Mouse (Mus musculus): ENCODE data around the gene Arf4. TPM values are rescaled to one million over a fixed set of nuclear protein-coding genes. Genes with fewer than 3 reads are reported as not detected.

The Arf4 gene
- total RNA-seq (2015; ENCODE audit: low replicate concordance) (95.1 and 143 TPM in 2 replicates), total RNA-seq (2017; ENCODE audit: low replicate concordance) (17.3 and 44.2 TPM in 2 replicates)

DNA sequence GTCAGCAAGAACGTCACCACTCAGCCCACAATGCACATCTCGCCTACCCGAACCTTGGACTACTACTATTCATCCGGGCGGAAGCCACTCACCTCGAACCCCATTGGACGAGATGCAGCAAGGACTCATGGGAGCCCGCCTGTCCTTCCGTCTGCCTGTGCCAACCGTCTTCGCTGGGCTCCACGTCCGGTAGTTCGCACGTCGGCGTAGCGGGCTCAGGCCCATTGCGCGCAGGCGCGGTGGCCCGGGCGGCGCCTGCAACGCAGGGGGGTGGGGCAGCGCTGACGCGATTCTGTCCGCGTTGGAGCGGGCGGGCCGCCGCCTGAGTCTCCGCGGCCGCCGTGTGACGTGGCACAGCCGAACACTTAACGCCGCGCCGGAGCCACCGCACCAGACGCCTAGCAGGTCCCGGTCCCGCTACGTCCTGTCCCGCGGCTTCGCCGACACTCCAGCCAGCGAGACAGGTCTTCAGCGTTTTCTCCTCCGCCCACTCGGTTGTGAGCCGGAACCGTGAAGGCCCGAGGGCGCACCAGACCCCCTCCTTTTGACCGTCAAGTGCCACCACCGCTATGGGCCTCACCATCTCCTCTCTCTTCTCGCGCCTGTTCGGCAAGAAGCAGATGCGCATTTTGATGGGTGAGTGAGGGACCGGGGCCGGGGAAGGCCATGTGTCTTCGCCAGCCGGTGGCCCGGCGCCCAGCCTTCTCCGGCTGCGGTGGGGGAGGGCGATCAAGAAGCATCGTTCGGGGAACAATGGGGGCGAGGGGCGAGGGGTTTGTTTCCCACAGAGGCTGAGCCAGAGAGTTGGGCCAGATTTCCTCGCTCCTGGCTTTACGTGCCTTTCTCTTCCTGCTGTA is at the start of gene Arf4:
Gene Arf4, plus strand, starts transcription at position 224 of the 857 bp plus-strand sequence.
- peak; percentile 94 for ATAC-seq (replicated peaks; ENCODE audit: low FRiP score, poor library complexity, severe bottlenecking)

DNA sequence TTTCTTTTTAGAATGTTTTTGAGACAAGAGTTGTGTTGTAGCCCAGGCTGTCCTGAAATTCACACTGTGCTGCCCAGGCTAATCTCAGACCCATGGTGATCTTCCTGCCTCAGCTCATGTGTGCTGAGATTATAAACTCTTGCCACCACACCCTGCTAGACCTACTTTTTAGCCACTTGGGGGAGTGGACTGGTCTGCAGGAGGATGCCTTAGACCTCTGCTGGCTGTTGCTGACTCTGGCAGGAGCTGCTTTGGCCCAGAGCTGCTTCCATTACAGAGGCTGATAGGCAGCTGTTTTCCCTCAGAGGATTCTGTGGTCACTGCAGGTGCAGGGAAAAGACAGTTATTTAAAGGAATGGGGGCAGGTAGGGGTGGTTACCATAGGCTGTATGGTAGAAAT is 46.5 kb upstream of the Arf4 start:
- ATAC-seq (replicated peaks; ENCODE audit: low FRiP score, poor library complexity, severe bottlenecking), result 0 out of 2 replicates have a peak, but pooled peaks have one; percentile 53

DNA sequence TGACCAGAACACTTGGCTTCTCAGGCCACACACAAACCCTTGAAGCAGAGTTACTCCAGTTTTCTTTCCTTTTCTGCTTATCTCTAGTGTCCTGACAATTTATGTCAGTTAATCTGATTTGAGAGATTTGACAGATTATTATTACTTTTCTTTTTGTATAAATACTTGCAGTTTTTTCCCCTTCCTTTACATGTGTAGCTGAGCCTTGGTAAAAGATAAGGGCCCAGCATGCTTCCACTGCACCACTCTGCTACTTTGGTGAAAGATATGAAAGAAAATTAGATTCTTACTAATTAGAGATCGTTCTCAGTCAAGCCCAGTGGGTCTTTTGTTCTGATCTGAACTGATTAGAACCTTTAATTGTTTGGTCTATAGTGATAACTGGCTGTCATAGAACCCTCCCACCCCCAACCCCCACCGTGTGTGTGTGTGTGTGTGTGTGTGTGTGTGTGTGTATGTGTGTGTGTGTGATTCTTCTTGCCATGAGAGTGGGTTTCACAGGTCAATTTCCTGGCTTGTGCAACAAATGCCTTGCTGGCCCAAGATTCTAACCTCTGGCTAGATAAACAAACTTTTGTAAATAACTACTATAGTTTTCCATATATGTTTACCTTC is 44.5 kb upstream of the Arf4 start:
- ATAC-seq (replicated peaks; ENCODE audit: low FRiP score, poor library complexity, severe bottlenecking), result no peak; the same call in 1 of the 2 replicates

DNA sequence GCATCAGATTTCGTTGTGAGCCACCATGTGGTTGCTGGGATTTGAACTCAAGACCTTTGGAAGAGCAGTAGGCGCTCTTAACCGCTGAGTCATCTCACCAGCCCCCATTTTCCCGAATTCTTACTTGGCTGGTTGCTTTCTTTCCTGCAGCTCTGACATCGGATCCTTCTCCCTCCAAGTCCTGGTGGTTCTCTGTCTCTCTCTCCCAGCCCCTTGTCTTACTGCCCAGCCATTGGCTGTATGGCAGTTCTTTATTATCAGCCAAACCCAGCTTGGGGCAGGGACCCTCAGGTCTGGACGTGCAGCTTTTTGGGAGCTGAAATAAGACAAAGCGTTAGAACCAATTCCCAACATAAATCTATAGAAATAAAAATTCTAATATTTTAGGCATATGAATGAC is 42.7 kb upstream of the Arf4 start:
- 0 out of 2 replicates have a peak, but pooled peaks have one; percentile 15 for ATAC-seq (replicated peaks; ENCODE audit: low FRiP score, poor library complexity, severe bottlenecking)

DNA sequence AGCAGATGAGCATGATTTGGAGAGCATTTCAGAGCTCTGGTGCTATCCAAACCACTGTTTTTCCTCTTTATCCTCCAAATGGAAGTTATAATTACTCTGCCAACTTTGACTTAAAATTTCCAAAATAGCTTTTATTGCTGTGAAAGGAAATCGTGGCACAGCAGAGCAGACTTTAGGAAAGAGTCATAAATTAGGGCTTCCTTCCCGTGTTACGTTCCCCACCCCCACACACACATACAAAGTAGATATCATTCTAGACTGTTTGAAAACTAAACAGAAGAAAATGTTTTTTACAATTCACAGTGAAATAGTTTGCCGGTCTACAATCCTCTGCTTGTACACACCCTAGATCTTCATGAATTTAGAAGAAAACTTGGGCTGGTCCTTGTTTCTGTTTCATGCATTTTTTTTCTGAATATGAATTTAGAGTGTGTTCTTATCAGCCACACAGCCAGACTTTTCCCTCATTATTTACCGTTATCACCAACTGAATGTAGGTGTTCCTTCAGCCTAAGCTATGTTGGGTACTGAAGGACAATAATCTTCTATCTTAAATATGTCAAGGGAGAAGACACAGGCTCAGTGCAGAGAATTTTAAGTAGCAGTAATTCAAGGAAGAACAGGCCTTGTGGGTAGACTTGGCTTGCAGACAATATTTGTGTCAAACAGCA is 42.0 kb upstream of the Arf4 start:
- ATAC-seq (replicated peaks; ENCODE audit: low FRiP score, poor library complexity, severe bottlenecking), result peak; percentile 48; the same call in 1 of the 2 replicates

DNA sequence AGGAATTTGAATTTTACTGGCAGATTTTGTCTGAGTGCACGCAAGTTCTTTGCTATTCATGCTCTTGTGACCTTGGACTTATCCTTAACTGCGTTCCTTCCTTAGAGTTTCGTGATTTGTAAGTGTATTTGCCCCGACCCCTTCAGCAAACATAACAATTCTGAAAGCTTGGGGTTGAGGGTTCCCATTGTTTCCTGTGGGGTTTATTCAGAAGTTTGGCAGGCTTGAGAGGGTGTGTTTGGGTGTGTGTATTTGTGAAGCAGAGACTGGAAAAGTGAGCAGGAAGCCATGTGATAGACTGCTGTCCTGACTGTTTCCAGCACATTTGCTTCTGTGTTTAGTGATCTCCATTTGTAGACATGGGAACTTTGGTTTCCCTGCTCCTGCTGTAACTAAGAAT is 32.5 kb upstream of the Arf4 start:
- ATAC-seq (replicated peaks; ENCODE audit: low FRiP score, poor library complexity, severe bottlenecking), result no peak

DNA sequence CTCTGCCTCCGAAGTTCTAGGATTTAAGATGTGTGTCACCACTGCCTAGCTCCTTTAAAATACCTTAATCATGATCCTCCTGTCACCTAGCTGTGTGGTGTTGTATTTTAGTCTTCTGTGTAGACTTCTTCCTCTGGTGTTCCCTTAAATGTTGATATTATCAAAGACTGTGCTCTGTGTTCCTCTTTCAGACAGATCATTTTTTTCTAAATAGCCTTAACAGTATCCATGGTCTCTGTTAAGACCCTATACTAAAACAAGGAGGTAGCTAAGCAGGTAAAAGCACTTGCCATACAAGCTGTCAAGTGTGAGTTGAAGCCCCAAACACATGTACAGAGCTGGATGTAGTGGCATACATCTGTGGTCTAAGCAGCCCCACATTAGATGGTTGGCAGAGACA is 28.2 kb upstream of the Arf4 start:
- ATAC-seq (replicated peaks; ENCODE audit: low FRiP score, poor library complexity, severe bottlenecking), result no peak

DNA sequence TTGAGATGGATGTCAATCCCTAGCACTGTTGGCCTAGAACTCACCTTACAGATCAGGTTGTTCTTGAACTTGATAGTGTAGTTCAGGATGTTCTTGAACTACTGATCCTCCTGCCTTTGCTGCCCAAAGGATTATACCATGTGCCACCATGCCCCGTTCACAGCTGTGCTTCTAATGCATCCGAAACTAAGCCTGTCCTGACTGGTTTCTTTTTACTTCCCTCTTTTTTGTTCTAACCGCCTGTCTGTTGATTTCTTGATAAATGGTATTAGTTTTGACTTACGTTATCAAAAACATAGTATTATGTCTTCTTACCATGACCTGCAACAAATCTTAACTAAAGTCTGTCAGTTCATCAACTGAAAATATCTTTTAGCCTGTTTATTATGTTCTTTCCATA is 27.2 kb upstream of the Arf4 start:
- ATAC-seq (replicated peaks; ENCODE audit: low FRiP score, poor library complexity, severe bottlenecking), result no peak

DNA sequence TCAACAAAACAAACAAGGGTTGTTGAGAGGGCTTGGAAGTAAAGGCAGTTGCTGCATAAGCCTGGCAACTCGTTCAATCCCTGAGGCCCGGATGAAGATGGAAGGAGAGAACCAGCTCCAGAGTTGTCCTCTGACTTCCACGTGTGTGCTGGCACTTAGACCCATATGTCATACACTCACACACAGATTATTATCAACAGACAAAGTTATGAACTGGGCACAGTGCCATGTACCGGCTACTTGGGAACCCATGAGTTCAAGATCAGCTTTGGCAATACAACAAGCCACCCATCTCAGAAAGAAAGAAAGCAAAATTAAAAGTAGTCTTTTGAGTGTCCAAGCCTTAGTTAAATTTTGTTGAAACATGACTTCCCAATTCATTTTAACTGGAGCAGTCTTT is 12.6 kb upstream of the Arf4 start:
- no peak for ATAC-seq (replicated peaks; ENCODE audit: low FRiP score, poor library complexity, severe bottlenecking)

DNA sequence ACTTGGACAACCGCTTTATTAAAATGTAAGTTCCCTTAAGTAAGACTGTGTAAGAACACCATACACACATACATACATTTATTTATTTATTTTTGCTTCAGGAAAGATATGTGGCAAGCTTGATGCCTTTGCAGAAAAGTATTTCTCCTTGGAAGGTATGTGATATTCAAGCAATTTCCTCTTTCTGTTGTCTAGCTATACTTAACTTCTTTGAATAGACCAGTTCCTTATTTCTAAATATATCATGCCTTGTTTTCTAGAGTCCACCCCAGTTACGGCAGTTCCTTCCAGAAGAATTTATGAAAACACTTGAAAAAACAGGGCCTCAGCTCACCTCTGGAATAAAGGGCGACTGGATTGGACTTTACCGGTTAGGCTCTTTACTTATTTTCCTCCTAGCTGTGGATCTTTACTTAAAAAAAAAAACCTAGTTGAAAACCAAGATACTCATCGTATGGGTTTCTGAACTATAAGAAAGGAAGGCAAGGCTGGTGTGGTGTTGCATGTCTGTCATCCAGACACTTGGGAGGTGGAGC is 11.2 kb upstream of the Arf4 start:
- no peak for ATAC-seq (replicated peaks; ENCODE audit: low FRiP score, poor library complexity, severe bottlenecking)

DNA sequence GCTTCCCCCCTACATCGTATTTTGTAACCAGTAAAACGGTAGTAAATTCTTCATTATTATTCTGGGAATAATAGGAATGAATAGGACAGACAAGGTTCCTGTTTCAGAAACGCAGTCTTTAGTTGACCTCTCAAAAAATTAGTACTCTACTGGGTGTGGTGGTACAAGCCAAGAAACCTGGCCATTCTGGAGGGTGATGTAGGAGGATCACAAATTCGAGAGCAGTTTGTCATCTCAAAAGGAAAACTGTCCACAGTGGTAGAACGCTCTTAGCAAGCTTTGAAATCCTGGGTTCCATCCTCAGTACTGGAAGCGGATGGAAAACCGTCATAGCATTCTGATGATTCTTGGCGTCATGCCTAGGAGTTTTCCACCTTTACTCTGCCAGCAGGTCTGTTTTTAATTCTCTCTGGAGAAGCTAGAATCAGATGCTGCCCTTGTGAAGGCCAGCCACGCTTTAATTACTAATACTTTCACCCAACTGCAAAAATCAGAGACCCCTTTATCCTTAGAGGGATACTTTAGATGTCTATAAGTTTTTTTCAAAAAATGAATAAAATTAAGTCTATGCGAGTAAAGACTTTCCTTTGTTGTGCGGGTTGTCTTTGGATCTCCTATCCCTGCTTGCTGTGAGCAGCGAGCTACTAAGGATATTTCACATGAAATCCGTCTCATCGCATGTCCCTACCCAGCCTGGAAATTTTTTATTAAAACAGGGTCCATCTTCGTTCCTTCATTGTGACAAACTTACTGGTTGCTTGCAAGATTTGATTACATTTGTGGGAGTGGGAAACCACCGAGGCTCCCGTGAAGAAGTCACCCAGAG is 636 bp upstream of the Arf4 start:
- ATAC-seq (replicated peaks; ENCODE audit: low FRiP score, poor library complexity, severe bottlenecking), result peak; percentile 30

DNA sequence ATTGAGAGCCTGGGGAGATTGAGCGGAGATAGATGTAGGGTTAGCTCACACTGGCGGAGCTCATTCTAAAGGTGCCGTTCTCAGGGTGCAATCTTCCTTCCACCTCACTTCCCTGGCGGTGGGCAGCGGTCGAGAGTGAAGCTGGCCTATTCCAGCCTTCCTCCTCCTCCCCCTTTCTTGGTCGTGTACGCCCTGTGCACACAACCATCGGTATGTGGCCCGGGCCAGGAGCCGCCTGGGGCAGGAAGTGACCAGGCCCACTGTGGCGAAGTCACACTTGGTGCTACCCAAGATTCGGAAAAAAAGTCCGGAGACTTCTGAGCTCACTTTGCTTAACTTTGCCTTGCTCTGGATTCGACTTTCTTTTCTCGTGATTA is 822 bp downstream of the Arf4 start:
- ATAC-seq (replicated peaks; ENCODE audit: low FRiP score, poor library complexity, severe bottlenecking), result peak; percentile 66

DNA sequence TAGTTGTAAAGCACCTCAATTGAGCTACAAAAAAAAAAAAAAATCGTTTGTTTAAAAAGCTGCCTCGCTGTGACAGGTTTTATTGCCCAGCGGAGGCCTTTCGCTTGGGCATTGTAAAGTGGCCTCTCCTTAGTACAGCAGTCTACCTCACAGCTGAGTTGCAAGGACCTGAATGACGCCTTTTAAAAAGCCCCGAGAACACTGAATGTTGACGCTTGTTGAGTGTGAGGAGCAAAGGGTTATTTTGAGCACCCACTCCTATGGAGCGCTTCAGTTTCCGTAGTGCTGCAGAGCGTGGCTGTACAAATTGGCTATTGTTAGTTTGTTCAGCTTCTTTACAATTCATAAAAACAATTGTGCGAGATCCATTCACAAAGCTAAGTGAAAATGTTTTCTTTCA is 1.4 kb downstream of the Arf4 start:
- no peak for ATAC-seq (replicated peaks; ENCODE audit: low FRiP score, poor library complexity, severe bottlenecking)

DNA sequence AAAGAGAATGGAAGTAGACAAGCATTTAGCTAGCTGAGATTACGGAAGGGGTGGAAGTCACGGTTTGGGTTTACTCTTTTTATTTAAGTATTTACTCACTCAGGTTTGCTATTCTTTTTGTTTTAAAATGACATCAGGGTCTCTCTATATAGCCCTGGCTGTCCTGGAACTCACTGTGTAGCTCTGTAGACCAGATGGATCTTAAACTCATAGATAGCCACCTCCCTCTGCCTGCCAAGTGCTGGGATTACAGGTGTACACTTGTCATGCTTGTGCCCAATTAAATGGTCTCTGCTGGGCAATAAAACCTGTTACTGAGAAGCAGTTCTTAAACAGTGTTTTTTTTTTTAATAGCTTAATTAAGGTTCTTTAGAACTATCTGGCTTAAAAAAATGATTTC is 2.1 kb downstream of the Arf4 start:
- ATAC-seq (replicated peaks; ENCODE audit: low FRiP score, poor library complexity, severe bottlenecking), result no peak

DNA sequence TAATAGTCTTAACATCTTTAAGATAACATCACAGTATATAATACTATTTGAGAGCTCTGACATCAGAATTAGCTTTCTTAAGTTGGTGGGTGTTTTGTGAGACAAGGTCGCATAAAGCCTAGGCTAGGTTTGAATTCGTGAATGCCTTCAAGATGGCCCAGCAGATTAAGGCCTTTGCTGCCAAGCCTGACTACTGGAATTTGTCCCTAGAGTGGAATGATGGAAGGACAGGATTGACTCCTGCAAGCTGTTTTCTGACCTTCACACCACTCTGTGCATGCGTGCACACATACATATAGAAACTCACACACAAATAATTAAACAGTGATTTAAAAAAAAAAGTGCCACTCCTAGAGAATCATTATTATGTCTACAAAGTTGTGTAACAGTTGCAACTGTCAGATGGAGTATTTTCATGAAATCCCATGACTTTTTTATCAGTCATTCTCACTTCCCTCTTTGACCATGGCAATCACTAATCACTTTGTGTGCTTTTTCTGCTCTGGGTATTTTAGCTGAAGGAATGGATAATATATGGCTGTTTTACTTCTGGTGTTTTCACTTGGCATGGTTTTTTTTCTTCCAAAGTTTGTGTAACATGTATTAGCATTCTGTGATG is 5.2 kb downstream of the Arf4 start:
- ATAC-seq (replicated peaks; ENCODE audit: low FRiP score, poor library complexity, severe bottlenecking), result no peak

DNA sequence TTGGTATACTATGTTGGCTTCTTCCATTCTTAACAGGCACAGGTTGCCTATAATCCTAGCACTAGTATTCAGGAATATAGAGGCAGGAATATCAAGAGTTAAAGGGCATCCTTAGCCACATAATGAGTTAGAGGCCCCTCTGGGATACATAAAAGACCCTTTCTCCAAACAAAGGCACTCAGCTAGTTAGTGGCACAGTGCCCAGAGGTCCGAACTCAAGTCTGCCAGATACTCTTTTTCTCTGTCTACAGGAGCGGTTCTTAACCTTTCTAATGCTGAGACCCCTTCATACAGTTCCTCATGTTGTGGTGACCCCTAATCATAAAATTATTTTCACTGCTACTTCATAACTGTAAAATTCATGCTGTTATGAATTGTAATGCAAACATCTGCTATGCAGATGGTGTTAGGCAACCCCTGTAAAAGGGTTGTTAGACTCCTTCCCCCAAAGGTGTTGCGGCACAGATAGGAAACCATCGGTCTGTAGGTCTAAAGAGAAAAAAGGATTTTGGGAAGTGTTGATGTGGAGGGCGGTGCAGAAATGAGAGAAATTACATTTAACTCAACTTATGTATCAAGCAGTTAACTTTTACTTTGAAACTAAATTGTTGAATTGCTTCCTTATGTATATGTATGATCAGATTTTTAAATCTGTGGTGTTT is 8.2 kb downstream of the Arf4 start:
- ATAC-seq (replicated peaks; ENCODE audit: low FRiP score, poor library complexity, severe bottlenecking), result no peak

DNA sequence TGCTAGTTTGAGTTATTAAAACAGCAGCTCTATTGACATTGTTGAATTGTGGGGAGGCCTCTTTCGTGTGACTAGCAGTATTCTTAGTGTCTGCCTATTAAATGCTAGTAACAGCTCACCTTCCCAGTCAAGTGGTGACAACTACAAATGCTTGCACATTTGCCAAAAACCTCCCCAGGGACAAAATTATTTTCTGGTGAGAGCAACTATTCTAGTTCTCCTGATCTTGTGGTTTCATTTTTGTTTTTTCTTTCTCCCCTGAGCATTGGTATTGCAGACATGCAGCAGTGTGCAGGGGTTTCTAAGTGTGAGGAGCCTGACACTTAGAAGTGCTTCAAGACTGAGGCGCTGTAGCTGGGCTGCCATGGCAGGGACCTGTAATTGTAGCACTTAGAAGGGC is 9.9 kb downstream of the Arf4 start:
- ATAC-seq (replicated peaks; ENCODE audit: low FRiP score, poor library complexity, severe bottlenecking), result no peak

DNA sequence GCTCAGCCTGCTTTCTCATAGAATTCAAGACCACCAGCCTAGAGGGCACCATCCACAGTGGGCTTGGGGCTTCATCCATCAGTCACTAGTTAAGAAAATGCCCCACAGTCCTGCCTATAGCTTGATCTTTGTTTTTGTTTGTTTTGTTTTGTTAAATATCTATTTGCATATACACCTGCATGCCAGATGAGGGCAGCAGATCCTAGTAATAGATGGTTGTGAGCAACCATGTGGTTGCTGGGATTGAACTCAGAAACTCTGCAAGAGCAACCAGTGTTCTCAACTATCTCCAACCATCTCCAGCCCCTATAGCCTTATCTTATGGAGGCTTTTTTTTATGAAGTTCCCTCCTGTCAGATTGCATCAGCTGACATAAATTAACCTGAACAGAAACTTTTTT is 14.0 kb downstream of the Arf4 start:
- peak; percentile 72 for ATAC-seq (replicated peaks; ENCODE audit: low FRiP score, poor library complexity, severe bottlenecking)

DNA sequence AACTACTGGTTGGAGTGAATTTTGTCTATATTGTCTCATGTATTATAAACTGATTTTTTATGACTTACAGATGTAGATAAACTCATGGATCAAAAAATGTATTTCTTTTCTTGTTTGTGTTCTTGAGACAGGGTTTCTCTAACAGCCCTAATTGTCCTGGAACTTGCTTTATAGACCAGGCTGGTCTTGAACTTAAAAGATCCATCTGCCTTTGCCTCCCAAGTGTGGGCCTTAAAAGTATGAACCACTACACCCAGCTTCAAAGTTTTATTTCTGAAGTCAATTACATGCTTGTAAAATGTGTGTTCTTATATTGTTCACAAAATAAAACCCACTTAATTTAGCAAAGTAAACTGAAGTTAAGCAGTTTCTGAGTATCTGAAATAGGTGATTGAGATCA is 20.3 kb downstream of the Arf4 start:
- no peak for ATAC-seq (replicated peaks; ENCODE audit: low FRiP score, poor library complexity, severe bottlenecking)

Measured in erythroid progenitor cell, adult 5-6 weeks (primary cell).